Mouse (Mus musculus) cortical plate, adult 2 months (tissue): Measurements from ENCODE around the gene Adamts6.

ENCODE experiments used
- CTCF ChIP-seq: fragments of 200-500 bp; IDR thresholded peaks from 2 replicates; pipeline ENCODE4 v1.5.1; 2011; ENCODE audit warnings: mild to moderate bottlenecking, control low read depth, low read length; ENCODE audit not compliant: insufficient read depth; ENCODE audit errors: extremely low read depth
- POLR2A ChIP-seq: fragments of 200-500 bp; IDR thresholded peaks from 2 replicates; pipeline ENCODE4 v1.6.1; 2011; ENCODE audit warnings: mild to moderate bottlenecking, low read length, control low read depth; ENCODE audit not compliant: insufficient read depth; ENCODE audit errors: extremely low read depth

GRCm38 (mm10) chr13:104525656-104526055 is 238.0 kb downstream of the Adamts6 start:
- no peak for TF ChIP-seq CTCF
- no peak for TF ChIP-seq POLR2A
